In the genomic region with DNA sequence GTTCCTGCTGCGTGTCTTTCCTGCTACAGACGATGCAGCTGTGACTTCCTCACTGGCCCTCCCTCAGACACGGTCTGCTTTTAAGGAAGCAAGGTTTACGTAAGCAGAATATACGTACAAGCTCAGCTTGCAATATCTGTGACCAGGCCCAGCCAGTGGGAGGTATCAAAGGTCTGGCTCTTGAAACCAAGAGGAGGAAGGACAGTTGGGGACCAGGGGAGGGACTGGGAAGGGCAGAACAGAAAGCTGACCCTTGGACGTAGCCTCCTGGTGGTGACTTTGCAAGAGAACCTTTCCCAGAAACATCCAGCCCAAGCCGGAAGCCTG, we compare ENCODE assay signal across 12 mouse cellular contexts.
A peak's percentile ranks its signal among the peaks of the same experiment; 100 is the strongest.
DNase-seq lines count a peak whose midpoint lies in the region; ATAC-seq and TF ChIP-seq lines count a peak whose summit lies in the region.
"Had no signal": no experiment of that assay in that cellular context is flagged by ENCODE, and none has a peak within 500 bp of the region (broad histone marks: within the 10 kb centered on the region; RNA-seq: fewer than 3 reads in every experiment).

No protein-coding gene starts in this region.

- peak; percentile 44 for TF ChIP-seq CTCF in kidney, adult 2 months (conservative IDR thresholded peaks at IDR 0.05; ENCODE audit: insufficient read depth, insufficient read length, low read depth, low read length)
- TF ChIP-seq CTCF in bone marrow macrophage, adult 2 months (IDR thresholded peaks at IDR 0.05; ENCODE audit: low read depth, low read length): peak; percentile 40; the same call in 1 of the 2 replicates

- no peak overlapping the region for H3K4me2 ChIP-seq in liver, embryonic 13.5 days
- H3K4me2 ChIP-seq: limb, embryonic 13.5 days had no signal

- no peak overlapping the region for H3K9ac ChIP-seq in liver, embryonic 13.5 days
- H3K9ac ChIP-seq: limb, embryonic 13.5 days had no signal

- DNase-seq in kidney, adult 2 months: peak; percentile 53
- no peak for DNase-seq in kidney, adult 11 months
- DNase-seq in liver, embryonic 13.5 days: peak; percentile 15
- peak; percentile 64 for DNase-seq in naive thymus-derived CD4-positive, alpha-beta T cell, adult 2 months (ENCODE audit: low read depth)
- no peak for DNase-seq in left cerebral cortex, adult 8-10 months (ENCODE audit: low spot score in 2 of 2)
- DNase-seq in layer of hippocampus, postnatal 36 days: no peak
- DNase-seq in neural tube, embryonic 10.5 days (ENCODE audit: extremely low spot score, low spot score): no peak
- DNase-seq: cerebellum, adult 11-12 months; right cerebral cortex, postnatal 25 days had no signal

- H3K9me3 ChIP-seq in liver, embryonic 13.5 days (replicated peaks): no peaks in the 10 kb centered on the region
- H3K9me3 ChIP-seq: limb, embryonic 13.5 days had no signal

- TF ChIP-seq POLR2A in kidney, adult 2 months (IDR thresholded peaks at IDR 0.05; ENCODE audit: low read depth, low read length): no peak
- no peak for TF ChIP-seq POLR2A in bone marrow macrophage, adult 2 months (IDR thresholded peaks at IDR 0.05; ENCODE audit: borderline replicate concordance, low read depth, low read length)

- no peak overlapping the region for H3K4me3 ChIP-seq in kidney, adult 2 months (ENCODE audit: insufficient read depth, low read depth, low read length)
- no peak overlapping the region for H3K4me3 ChIP-seq in bone marrow macrophage, adult 2 months (ENCODE audit: insufficient read depth, low read length)
- no peak overlapping the region for H3K4me3 ChIP-seq in liver, embryonic 13.5 days (replicated peaks)
- H3K4me3 ChIP-seq: limb, embryonic 13.5 days had no signal

- whole genome bisulfite sequencing in kidney, adult 2 months: 51% methylated on average over 7 of the region's 7 CpGs
- WGBS in liver, embryonic 13.5 days (ENCODE audit: insufficient replicate concordance): 47% methylated on average over 7 of the region's 7 CpGs

- H3K36me3 ChIP-seq in kidney, adult 2 months (ENCODE audit: control insufficient read depth, insufficient read depth, low read length): no peaks in the 10 kb centered on the region; the same call in 1 of the 2 replicates
- no peaks in the 10 kb centered on the region; the same call in 1 of the 2 replicates for H3K36me3 ChIP-seq in liver, embryonic 13.5 days
- H3K36me3 ChIP-seq: G1E; limb, embryonic 13.5 days had no signal

- ATAC-seq in liver, embryonic 13.5 days (ENCODE audit: low read depth): 0 out of 2 replicates have a peak, but pooled peaks have one; percentile 59

- H3K27ac ChIP-seq in kidney, adult 2 months (ENCODE audit: insufficient read depth, low read depth, low read length): no peak overlapping the region
- peak overlapping the region; percentile 67; the same call in 1 of the 2 replicates for H3K27ac ChIP-seq in bone marrow macrophage, adult 2 months (ENCODE audit: insufficient read depth, low read depth, low read length)
- no peak overlapping the region for H3K27ac ChIP-seq in liver, embryonic 13.5 days
- H3K27ac ChIP-seq: limb, embryonic 13.5 days had no signal

- peaks cover 13% of the 10 kb centered on the region for H3K4me1 ChIP-seq in kidney, adult 2 months (ENCODE audit: control insufficient read depth, insufficient read depth, low read length)
- peaks cover 22% of the 10 kb centered on the region for H3K4me1 ChIP-seq in bone marrow macrophage, adult 2 months (ENCODE audit: control insufficient read depth, insufficient read depth, low read length)
- H3K4me1 ChIP-seq in liver, embryonic 13.5 days (replicated peaks): peaks cover 9% of the 10 kb centered on the region; the same call in 1 of the 2 replicates

- no peaks in the 10 kb centered on the region for H3K27me3 ChIP-seq in kidney, adult 2 months (replicated peaks; ENCODE audit: control insufficient read depth, insufficient read depth, low read length)
- H3K27me3 ChIP-seq in liver, embryonic 13.5 days: no peaks in the 10 kb centered on the region
- H3K27me3 ChIP-seq: limb, embryonic 13.5 days had no signal

Comparison
In these comparisons a context has a peak if more than half of its experiments do, and no peak if none do; other contexts are left out.
1. DNase-seq: peak in kidney, adult 2 months (single experiment), liver, embryonic 13.5 days (single experiment) and naive thymus-derived CD4-positive, alpha-beta T cell, adult 2 months (single experiment); none in kidney, adult 11 months (single experiment), left cerebral cortex, adult 8-10 months (0 of 2), layer of hippocampus, postnatal 36 days (0 of 2) and neural tube, embryonic 10.5 days (single experiment).